Mouse (Mus musculus): ENCODE measurements around the gene Suco. TPM values are rescaled to one million over a fixed set of nuclear protein-coding genes. Genes with fewer than 3 reads are reported as not detected.

Gene Suco
- polyA plus RNA-seq, 1 experiment: 21.6 TPM

- DNase-seq (ENCODE audit: low read depth): no peak
- no peak for TF ChIP-seq CTCF (IDR thresholded peaks at IDR 0.05; ENCODE audit: borderline replicate concordance, extremely low read depth, insufficient read depth, insufficient read length)
- no peak for TF ChIP-seq POLR2A (IDR thresholded peaks at IDR 0.05; ENCODE audit: borderline replicate concordance, extremely low read depth, insufficient read depth, insufficient read length, poor library complexity, severe bottlenecking)
Observed at GRCm38 (mm10) chr1:161808980-161809379, 67.5 kb downstream of the Suco start.

GRCm38 (mm10) chr1:161804541-161804971 lies 71.9 kb downstream of the Suco start:
- TF ChIP-seq CTCF (IDR thresholded peaks at IDR 0.05; ENCODE audit: borderline replicate concordance, extremely low read depth, insufficient read depth, insufficient read length) (no peak), POLR2A (IDR thresholded peaks at IDR 0.05; ENCODE audit: borderline replicate concordance, extremely low read depth, insufficient read depth, insufficient read length, poor library complexity, severe bottlenecking) (no peak)
- no peak for DNase-seq (ENCODE audit: low read depth)

- TF ChIP-seq POLR2A (IDR thresholded peaks at IDR 0.05; ENCODE audit: borderline replicate concordance, extremely low read depth, insufficient read depth, insufficient read length, poor library complexity, severe bottlenecking) (no peak), CTCF (IDR thresholded peaks at IDR 0.05; ENCODE audit: borderline replicate concordance, extremely low read depth, insufficient read depth, insufficient read length) (no peak)
Observed at GRCm38 (mm10) chr1:161801321-161801720, 75.2 kb downstream of the Suco start.

GRCm38 (mm10) chr1:161800256-161800655 lies 76.2 kb downstream of the Suco start:
- DNase-seq (ENCODE audit: low read depth): no peak
- TF ChIP-seq POLR2A (IDR thresholded peaks at IDR 0.05; ENCODE audit: borderline replicate concordance, extremely low read depth, insufficient read depth, insufficient read length, poor library complexity, severe bottlenecking): no peak

More at GRCm38 (mm10) chr1:161801321-161801720, 75.2 kb downstream of the Suco start:
- no peak for DNase-seq (ENCODE audit: low read depth)

- DNase-seq (ENCODE audit: low read depth): no peak
- TF ChIP-seq CTCF (IDR thresholded peaks at IDR 0.05; ENCODE audit: borderline replicate concordance, extremely low read depth, insufficient read depth, insufficient read length) (no peak), POLR2A (IDR thresholded peaks at IDR 0.05; ENCODE audit: borderline replicate concordance, extremely low read depth, insufficient read depth, insufficient read length, poor library complexity, severe bottlenecking) (no peak)
Observed at GRCm38 (mm10) chr1:161799791-161800190, 76.7 kb downstream of the Suco start.

- DNase-seq (ENCODE audit: low read depth): no peak
- no peak for TF ChIP-seq CTCF (IDR thresholded peaks at IDR 0.05; ENCODE audit: borderline replicate concordance, extremely low read depth, insufficient read depth, insufficient read length)
- TF ChIP-seq POLR2A (IDR thresholded peaks at IDR 0.05; ENCODE audit: borderline replicate concordance, extremely low read depth, insufficient read depth, insufficient read length, poor library complexity, severe bottlenecking): no peak
Observed at GRCm38 (mm10) chr1:161798866-161799265, 77.6 kb downstream of the Suco start.

GRCm38 (mm10) chr1:161794447-161795211 lies 81.9 kb downstream of the Suco start:
- DNase-seq (ENCODE audit: low read depth): no peak
- TF ChIP-seq CTCF (IDR thresholded peaks at IDR 0.05; ENCODE audit: borderline replicate concordance, extremely low read depth, insufficient read depth, insufficient read length) (no peak), POLR2A (IDR thresholded peaks at IDR 0.05; ENCODE audit: borderline replicate concordance, extremely low read depth, insufficient read depth, insufficient read length, poor library complexity, severe bottlenecking) (no peak)

GRCm38 (mm10) chr1:161793321-161793720 lies 83.2 kb downstream of the Suco start:
- TF ChIP-seq CTCF (IDR thresholded peaks at IDR 0.05; ENCODE audit: borderline replicate concordance, extremely low read depth, insufficient read depth, insufficient read length) (no peak), POLR2A (IDR thresholded peaks at IDR 0.05; ENCODE audit: borderline replicate concordance, extremely low read depth, insufficient read depth, insufficient read length, poor library complexity, severe bottlenecking) (no peak)
- no peak for DNase-seq (ENCODE audit: low read depth)

GRCm38 (mm10) chr1:161792687-161792969 lies 83.9 kb downstream of the Suco start:
- no peak for TF ChIP-seq POLR2A (IDR thresholded peaks at IDR 0.05; ENCODE audit: borderline replicate concordance, extremely low read depth, insufficient read depth, insufficient read length, poor library complexity, severe bottlenecking)
- no peak for TF ChIP-seq CTCF (IDR thresholded peaks at IDR 0.05; ENCODE audit: borderline replicate concordance, extremely low read depth, insufficient read depth, insufficient read length)
- no peak for DNase-seq (ENCODE audit: low read depth)

GRCm38 (mm10) chr1:161791854-161792686 lies 84.4 kb downstream of the Suco start:
- TF ChIP-seq POLR2A (IDR thresholded peaks at IDR 0.05; ENCODE audit: borderline replicate concordance, extremely low read depth, insufficient read depth, insufficient read length, poor library complexity, severe bottlenecking): no peak
- TF ChIP-seq CTCF (IDR thresholded peaks at IDR 0.05; ENCODE audit: borderline replicate concordance, extremely low read depth, insufficient read depth, insufficient read length): no peak
- no peak for DNase-seq (ENCODE audit: low read depth)

GRCm38 (mm10) chr1:161788339-161788738 lies 88.1 kb downstream of the Suco start, which contains the start of gene Fasl:
Fasl (minus strand) TSS chr1:161788495.
- TF ChIP-seq POLR2A (IDR thresholded peaks at IDR 0.05; ENCODE audit: borderline replicate concordance, extremely low read depth, insufficient read depth, insufficient read length, poor library complexity, severe bottlenecking) (no peak), CTCF (IDR thresholded peaks at IDR 0.05; ENCODE audit: borderline replicate concordance, extremely low read depth, insufficient read depth, insufficient read length) (no peak)
- no peak for DNase-seq (ENCODE audit: low read depth)
